Mouse (Mus musculus) G1E (cell line): Measurements from ENCODE around the gene Gm8126.
"Not testable (repeated sequence)": the region's sequence is repeated elsewhere in the genome, so short reads cannot be mapped to it uniquely, and the experiment has no call there.

Source experiments
- CTCF ChIP-seq: IDR thresholded peaks from 2 replicates; pipeline ENCODE4 v1.5.1; 2012; ENCODE audit warnings: low read depth, low read length, inconsistent platforms, mixed read lengths
- GATA1 ChIP-seq: IDR thresholded peaks from 2 replicates; pipeline ENCODE4 v1.6.1; 2012; ENCODE audit warnings: borderline replicate concordance, low read length, inconsistent platforms, mixed read lengths
- POLR2AphosphoS5 ChIP-seq: IDR thresholded peaks from 2 replicates; pipeline ENCODE4 v1.6.1; 2012; ENCODE audit warnings: low read depth, low read length, inconsistent platforms; ENCODE audit not compliant: insufficient replicate concordance
- TAL1 ChIP-seq: conservative IDR thresholded peaks from 2 replicates; pipeline ENCODE4 v1.6.1; 2012; ENCODE audit warnings: low read depth, low read length, inconsistent platforms, mixed read lengths

DNA sequence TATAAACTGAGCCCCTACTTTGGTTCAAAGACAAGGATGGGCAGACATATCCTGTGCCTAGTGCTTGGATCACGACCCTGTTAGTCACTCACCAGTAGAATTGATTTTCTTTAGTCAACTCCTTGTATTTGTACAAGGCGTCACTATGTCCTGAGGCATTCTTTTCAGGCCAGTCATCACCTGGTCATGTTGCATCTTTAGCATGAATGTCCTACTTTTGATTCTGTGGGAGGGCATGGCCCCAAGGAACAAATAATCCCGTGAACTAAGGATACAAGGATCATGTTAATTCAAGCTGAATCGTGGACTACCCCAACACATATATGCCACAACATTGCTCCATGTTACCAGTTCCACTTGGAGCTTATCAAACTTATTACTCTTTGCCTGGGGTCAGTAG is 19.7 kb downstream of the Gm8126 start:
- TF ChIP-seq CTCF, GATA1, POLR2AphosphoS5, TAL1: not testable (repeated sequence)
